In genomic region chr4:134825864-134826263, GRCm38 (mm10) we compare ENCODE assay signal across 7 mouse cellular contexts. TPM values are rescaled to one million over a fixed set of nuclear protein-coding genes. Genes with fewer than 3 reads are reported as not detected.
DNase-seq lines count a peak whose midpoint lies in the region; ATAC-seq and TF ChIP-seq lines count a peak whose summit lies in the region.
"Not testable (repeated sequence)": the region's sequence is repeated elsewhere in the genome, so short reads cannot be mapped to it uniquely, and the experiment has no call there.
"Had no signal": no experiment of that assay in that cellular context is flagged by ENCODE, and none has a peak within 500 bp of the region (broad histone marks: within the 10 kb centered on the region; RNA-seq: fewer than 3 reads in every experiment).

No protein-coding gene starts in this region.

- not testable (repeated sequence) for H3K4me2 ChIP-seq in liver, embryonic 14.5 days (ENCODE audit: low read depth); liver, postnatal 0 days (ENCODE audit: low read depth, low read length); midbrain, embryonic 11.5 days; stomach, postnatal 0 days (replicated peaks; ENCODE audit: low read depth)

- not testable (repeated sequence) for TF ChIP-seq EP300 in liver, embryonic 14.5 days (IDR thresholded peaks at IDR 0.05; ENCODE audit: low read depth); liver, postnatal 0 days (IDR thresholded peaks at IDR 0.05; ENCODE audit: low read depth); stomach, postnatal 0 days (optimal IDR thresholded peaks at IDR 0.05)

- 88% methylated on average over 10 of the region's 11 CpGs for WGBS in liver, embryonic 14.5 days (ENCODE audit: insufficient replicate concordance)
- WGBS in liver, postnatal 0 days (ENCODE audit: insufficient replicate concordance), result 87% methylated on average over 8 of the region's 11 CpGs
- 96% methylated on average over 9 of the region's 11 CpGs for WGBS in midbrain, embryonic 11.5 days
- WGBS in stomach, postnatal 0 days, result 99% methylated on average over 9 of the region's 11 CpGs

- H3K27me3 ChIP-seq in liver, embryonic 14.5 days (ENCODE audit: control insufficient read depth, insufficient read depth, low read length); liver, postnatal 0 days (ENCODE audit: insufficient read depth, low read length); midbrain, embryonic 11.5 days (ENCODE audit: control insufficient read depth, insufficient read depth, low read length); stomach, postnatal 0 days (ENCODE audit: control insufficient read depth, insufficient read depth, low read length): not testable (repeated sequence)

- not testable (repeated sequence) for H3K27ac ChIP-seq in layer of hippocampus, adult 2 months; liver, embryonic 14.5 days; liver, postnatal 0 days (ENCODE audit: low read depth); midbrain, embryonic 11.5 days (ENCODE audit: low read depth, low read length); stomach, postnatal 0 days (replicated peaks)

- not testable (repeated sequence) for H3K9ac ChIP-seq in liver, embryonic 14.5 days (replicated peaks); liver, postnatal 0 days (replicated peaks); midbrain, embryonic 11.5 days (ENCODE audit: low read length); stomach, postnatal 0 days (ENCODE audit: low read length)

- ATAC-seq in liver, embryonic 14.5 days (ENCODE audit: insufficient read depth); liver, postnatal 0 days; midbrain, embryonic 11.5 days (ENCODE audit: low FRiP score); stomach, postnatal 0 days (ENCODE audit: low FRiP score, low TSS enrichment): not testable (repeated sequence)

- H3K4me1 ChIP-seq in liver, embryonic 14.5 days (replicated peaks; ENCODE audit: control insufficient read depth in 2 of 2, insufficient read depth in 2 of 2, low read length in 1 of 2); liver, postnatal 0 days (ENCODE audit: insufficient read depth); midbrain, embryonic 11.5 days (ENCODE audit: control insufficient read depth, insufficient read depth, low read length); stomach, postnatal 0 days (replicated peaks; ENCODE audit: control insufficient read depth, insufficient read depth): not testable (repeated sequence)

- peak; percentile 71 for DNase-seq in heart, adult 11 months
- not testable (repeated sequence) for DNase-seq in layer of hippocampus, adult 2 months (ENCODE audit: low spot score in 2 of 2); liver, embryonic 14.5 days (ENCODE audit: low read depth in 3 of 3, low spot score in 3 of 3); liver, postnatal 0 days; stomach, postnatal 0 days (ENCODE audit: low spot score)
- peak; percentile 53 for DNase-seq in midbrain, embryonic 11.5 days (ENCODE audit: low spot score, missing footprints)

- peak; percentile 35 for TF ChIP-seq CTCF in layer of hippocampus, adult 2 months (conservative IDR thresholded peaks at IDR 0.05)
- TF ChIP-seq CTCF in liver, embryonic 14.5 days (IDR thresholded peaks at IDR 0.05; ENCODE audit: low read depth), result peak; percentile 29; the same call in 1 of the 2 replicates
- 0 out of 2 replicates have a peak, but pooled peaks have one; percentile 0 for TF ChIP-seq CTCF in liver, postnatal 0 days (IDR thresholded peaks at IDR 0.05; ENCODE audit: low read depth)
- 0 out of 2 replicates have a peak, but pooled peaks have one; percentile 8 for TF ChIP-seq CTCF in stomach, postnatal 0 days (IDR thresholded peaks at IDR 0.05; ENCODE audit: low read depth)

- H3K9me3 ChIP-seq in liver, embryonic 14.5 days (ENCODE audit: control insufficient read depth, low read length); liver, postnatal 0 days (ENCODE audit: low read length); midbrain, embryonic 11.5 days (ENCODE audit: control insufficient read depth, low read length); stomach, postnatal 0 days (ENCODE audit: control insufficient read depth, low read length): not testable (repeated sequence)

- H3K36me3 ChIP-seq in liver, embryonic 14.5 days (replicated peaks; ENCODE audit: control insufficient read depth, insufficient read depth, low read depth), result peaks cover 43% of the 10 kb centered on the region
- H3K36me3 ChIP-seq in liver, postnatal 0 days (replicated peaks; ENCODE audit: insufficient read depth, low read length), result peaks cover 41% of the 10 kb centered on the region
- H3K36me3 ChIP-seq in midbrain, embryonic 11.5 days (ENCODE audit: control insufficient read depth, insufficient read depth, low read length), result peaks cover 13% of the 10 kb centered on the region
- H3K36me3 ChIP-seq in stomach, postnatal 0 days (ENCODE audit: control insufficient read depth, insufficient read depth, low read length), result not testable (repeated sequence)

- not testable (repeated sequence) for H3K4me3 ChIP-seq in layer of hippocampus, adult 2 months; liver, embryonic 14.5 days (ENCODE audit: insufficient read depth in 1 of 2, low read depth in 2 of 2, low read length in 2 of 2); liver, postnatal 0 days (ENCODE audit: low read depth, low read length); midbrain, embryonic 11.5 days (ENCODE audit: low read depth, low read length); stomach, postnatal 0 days (ENCODE audit: low read depth, low read length)

RNA-seq across cellular contexts. Expression of gene Maco1, which starts 27.3 kb away (rescaled TPM):
- total RNA-seq in layer of hippocampus, adult 2 months (2021), result 10 to 100 TPM; 43.4 to 43.8 TPM
- 5.7 and 9.3 TPM in 2 replicates for polyA plus RNA-seq in liver, embryonic 14.5 days (2012; rRNA removed)
- 11.7 and 13.0 TPM in 2 replicates for polyA plus RNA-seq in liver, embryonic 14.5 days (2014; fragmentation: Nextera tagmentation; extraction: Ambion mirVana)
- polyA plus RNA-seq in liver, postnatal 0 days (2015; fragmentation: Nextera tagmentation; extraction: Ambion mirVana), result 13.6 and 14.6 TPM in 2 replicates
- polyA plus RNA-seq in midbrain, embryonic 11.5 days (2014; fragmentation: Nextera tagmentation; extraction: Ambion mirVana), result 45.6 and 51.7 TPM in 2 replicates
- 20.8 and 24.1 TPM in 2 replicates for polyA plus RNA-seq in stomach, postnatal 0 days (2015; fragmentation: Nextera tagmentation; extraction: Ambion mirVana)

RNA-seq across cellular contexts. Expression of gene Rhd, which starts 38.5 kb away (rescaled TPM):
- not detected for total RNA-seq in layer of hippocampus, adult 2 months (2021)
- polyA plus RNA-seq in liver, embryonic 14.5 days (2012; rRNA removed), result 260 and 298 TPM in 2 replicates
- 576 and 578 TPM in 2 replicates for polyA plus RNA-seq in liver, embryonic 14.5 days (2014; fragmentation: Nextera tagmentation; extraction: Ambion mirVana)
- polyA plus RNA-seq in liver, postnatal 0 days (2015; fragmentation: Nextera tagmentation; extraction: Ambion mirVana), result 207 and 214 TPM in 2 replicates
- 19.2 and 21.3 TPM in 2 replicates for polyA plus RNA-seq in midbrain, embryonic 11.5 days (2014; fragmentation: Nextera tagmentation; extraction: Ambion mirVana)
- 0.47 TPM in 2 replicates for polyA plus RNA-seq in stomach, postnatal 0 days (2015; fragmentation: Nextera tagmentation; extraction: Ambion mirVana)
- total RNA-seq: adrenal gland, adult 2 months had no signal

RNA-seq across cellular contexts. Expression of gene Ldlrap1, which starts 58.0 kb away (rescaled TPM):
- 1 to 10 TPM; 2.0 to 3.0 TPM for total RNA-seq in layer of hippocampus, adult 2 months (2021)
- 7.0 and 9.1 TPM in 2 replicates for polyA plus RNA-seq in liver, embryonic 14.5 days (2012; rRNA removed)
- polyA plus RNA-seq in liver, embryonic 14.5 days (2014; fragmentation: Nextera tagmentation; extraction: Ambion mirVana), result 13.4 and 19.2 TPM in 2 replicates
- 14.8 and 15.4 TPM in 2 replicates for polyA plus RNA-seq in liver, postnatal 0 days (2015; fragmentation: Nextera tagmentation; extraction: Ambion mirVana)
- 4.8 and 5.7 TPM in 2 replicates for polyA plus RNA-seq in midbrain, embryonic 11.5 days (2014; fragmentation: Nextera tagmentation; extraction: Ambion mirVana)
- polyA plus RNA-seq in stomach, postnatal 0 days (2015; fragmentation: Nextera tagmentation; extraction: Ambion mirVana), result 18.8 and 19.5 TPM in 2 replicates

Comparison
In these comparisons a context has a peak if more than half of its experiments do, and no peak if none do; other contexts are left out.
1. RNA of gene Rhd, which starts 38.5 kb away (polyA plus RNA-seq): 260 to 578 TPM in liver, embryonic 14.5 days, 207 to 214 TPM in liver, postnatal 0 days and 19.2 to 21.3 TPM in midbrain, embryonic 11.5 days; 0.47 TPM in stomach, postnatal 0 days; every median in the first group is over 10 times any median in the second.
2. Peak in every context shown above with its lines, with median percentiles within 50 percentile points of each other: CTCF ChIP-seq.